Mouse (Mus musculus): Measurements from ENCODE around the gene Zdhhc11. TPM values are rescaled to one million over a fixed set of nuclear protein-coding genes. Genes with fewer than 3 reads are reported as not detected.

The Zdhhc11 gene
- polyA plus RNA-seq (2017; shearing (Covaris generic)), result not detected

DNA sequence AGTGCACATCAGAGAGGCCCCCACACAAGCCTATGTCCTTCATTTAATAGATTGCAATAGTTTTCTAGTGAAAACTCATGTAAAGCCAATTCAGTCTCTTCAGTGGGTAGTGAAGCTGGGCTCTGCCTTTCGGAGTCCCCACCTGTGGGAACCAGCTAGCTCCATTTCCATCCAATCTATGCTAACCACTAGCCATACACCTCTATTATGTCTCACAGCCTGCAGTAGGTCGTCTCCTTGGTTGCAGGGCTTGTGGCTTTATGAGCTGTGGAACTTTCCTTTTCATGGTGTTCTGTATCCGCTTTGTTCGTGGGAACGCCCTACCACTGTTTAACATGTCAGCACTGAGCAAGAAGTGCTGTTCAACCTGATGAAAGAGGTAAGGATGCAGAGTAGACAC lies at the start of gene Zdhhc11:
Gene Zdhhc11 (plus strand): TSS at position 301 of the 400 bp plus-strand sequence.

DNA sequence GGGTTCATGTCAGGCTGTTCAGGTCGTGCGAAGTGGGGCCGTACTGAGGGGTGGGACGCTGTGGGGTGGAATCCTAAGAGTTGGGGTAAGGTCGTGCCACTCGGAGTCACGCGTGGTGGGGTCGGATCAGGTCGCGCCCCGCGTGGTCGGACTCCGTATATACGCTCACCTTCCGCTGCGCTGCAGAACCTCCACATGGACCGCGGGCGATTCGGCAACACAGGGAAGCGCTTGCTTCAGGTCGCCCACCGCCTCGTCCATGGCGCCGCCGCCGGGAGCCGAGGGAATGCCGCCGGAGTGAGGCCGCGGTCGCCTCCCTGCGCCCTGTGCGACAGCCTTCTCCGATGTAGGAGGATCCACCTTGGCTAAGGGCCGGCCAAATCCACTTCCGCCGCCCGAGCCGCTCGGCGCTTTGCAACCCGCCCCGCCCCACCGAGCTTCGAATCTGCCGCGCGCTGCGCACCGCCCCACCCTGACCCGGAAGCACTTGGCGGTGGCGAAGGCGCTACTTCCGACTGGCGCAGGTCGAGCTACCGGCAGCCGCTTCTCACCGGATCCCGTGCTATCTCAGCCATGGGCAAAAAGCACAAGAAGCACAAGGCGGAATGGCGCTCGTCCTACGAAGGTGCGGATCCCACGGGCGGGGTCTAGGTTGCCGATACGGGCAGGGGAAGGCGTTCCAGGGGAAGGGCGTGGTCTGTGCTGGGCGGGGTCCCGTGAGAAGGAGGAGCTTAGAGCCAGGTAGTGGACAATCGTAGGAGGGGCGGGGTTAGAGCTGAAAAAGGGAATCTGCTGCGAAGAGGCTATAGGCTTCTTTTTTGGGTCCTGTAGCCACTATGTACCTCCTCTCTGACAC lies 26.1 kb upstream of the Zdhhc11 start, which contains the start of the genes Trip13 and Brd9:
Gene Trip13 (minus strand): TSS at position 464 of the 856 bp plus-strand sequence.
Gene Brd9 (plus strand): TSS at position 491 of the 856 bp plus-strand sequence.

DNA sequence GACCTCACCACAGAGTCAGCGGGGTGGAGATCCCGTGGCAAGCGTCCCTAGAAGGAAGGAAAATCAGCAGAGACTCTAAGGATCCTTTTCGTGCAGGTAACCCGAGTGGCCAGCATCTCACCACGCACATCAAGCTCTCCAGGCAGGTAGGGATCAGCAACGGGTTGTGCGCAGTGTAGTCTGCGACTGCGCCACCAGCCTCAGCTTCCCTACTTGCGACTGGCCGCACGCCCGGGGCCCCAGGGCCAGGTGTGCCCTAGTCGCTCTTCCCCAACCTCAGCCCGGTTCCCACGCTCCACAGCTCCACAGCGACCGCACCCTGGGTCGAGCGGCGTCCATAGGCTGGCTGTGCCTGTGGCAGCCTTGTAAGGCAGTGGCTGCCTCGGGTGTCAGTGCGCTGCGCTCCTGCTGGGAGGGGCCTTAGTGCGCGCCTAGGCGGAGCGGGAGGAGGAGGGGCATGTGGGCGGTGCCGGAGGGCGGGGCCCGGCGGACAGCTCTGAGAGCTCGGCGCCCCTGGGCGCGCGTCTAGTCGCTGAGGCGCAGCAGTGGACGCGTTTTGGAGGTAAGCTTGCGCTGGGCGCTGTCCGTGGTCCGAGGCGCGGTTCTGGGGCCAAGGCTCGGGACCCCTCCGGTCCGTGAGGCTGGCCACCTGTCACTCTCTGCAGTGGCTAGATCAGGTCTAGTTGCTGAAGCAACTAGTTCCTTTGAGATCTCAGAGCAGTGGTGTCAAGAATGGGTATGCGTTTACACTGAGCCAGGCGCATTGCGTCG lies 45.5 kb downstream of the Zdhhc11 start, which contains the start of gene Tppp:
Gene Tppp (plus strand): TSS at position 460 of the 771 bp plus-strand sequence.

Other genes starting within 250 kb of the Zdhhc11 start
- 176 TPM for gene Slc12a7, start 230.8 kb upstream of the Zdhhc11 start, polyA plus RNA-seq (2017; shearing (Covaris generic))
- gene Nkd2, start 116.2 kb upstream of the Zdhhc11 start, polyA plus RNA-seq (2017; shearing (Covaris generic)), result 0.14 TPM
- 0.40 TPM for gene Trip13, start 26.1 kb upstream of the Zdhhc11 start, polyA plus RNA-seq (2017; shearing (Covaris generic))
- gene Brd9, start 26.0 kb upstream of the Zdhhc11 start, polyA plus RNA-seq (2017; shearing (Covaris generic)), result 63.4 TPM
- 0.31 TPM for gene Tppp, start 45.6 kb downstream of the Zdhhc11 start, polyA plus RNA-seq (2017; shearing (Covaris generic))
- gene Cep72, start 98.4 kb downstream of the Zdhhc11 start, polyA plus RNA-seq (2017; shearing (Covaris generic)), result 7.5 TPM
- gene Slc9a3, start 157.6 kb downstream of the Zdhhc11 start, polyA plus RNA-seq (2017; shearing (Covaris generic)), result not detected
- gene Exoc3, start 244.9 kb downstream of the Zdhhc11 start, polyA plus RNA-seq (2017; shearing (Covaris generic)), result 71.0 TPM

Data from naive thymus-derived CD4-positive, alpha-beta T cell, adult 5 months (primary cell).